Mouse (Mus musculus) testis, postnatal 14 days (tissue): ENCODE measurements around the gene Slc9a9.

ENCODE experiments used
- DNase-seq: peaks from one replicate; pipeline ENCODE4 v3.0.0; 2021; ENCODE audit warnings: low spot score

Gene Slc9a9

DNA sequence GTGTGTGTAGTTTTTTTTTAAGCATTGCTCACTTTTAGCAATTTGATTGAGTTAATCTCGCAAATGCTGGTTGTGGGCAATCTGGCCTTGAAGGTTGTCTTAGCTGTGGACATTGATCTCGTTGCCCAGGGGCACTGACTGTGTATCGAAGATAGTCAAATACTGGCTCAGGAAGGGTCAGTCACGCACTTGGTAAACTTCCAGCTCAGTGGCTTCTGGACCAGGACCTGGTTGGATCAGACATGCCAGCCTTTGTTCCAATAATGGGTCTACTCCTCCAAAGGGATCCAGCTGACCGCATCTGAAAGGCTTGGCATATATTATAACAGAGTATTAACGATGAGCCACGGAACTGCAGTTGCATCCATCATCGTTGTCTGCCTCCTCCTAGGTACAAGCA is 489.2 kb downstream of the Slc9a9 start:
- DNase-seq: no peak

GRCm38 (mm10) chr9:95160575-95161300 is 491.0 kb downstream of the Slc9a9 start:
- no peak for DNase-seq

- DNase-seq: no peak
Measured at GRCm38 (mm10) chr9:95161699-95162098, 492.0 kb downstream of the Slc9a9 start.

DNA sequence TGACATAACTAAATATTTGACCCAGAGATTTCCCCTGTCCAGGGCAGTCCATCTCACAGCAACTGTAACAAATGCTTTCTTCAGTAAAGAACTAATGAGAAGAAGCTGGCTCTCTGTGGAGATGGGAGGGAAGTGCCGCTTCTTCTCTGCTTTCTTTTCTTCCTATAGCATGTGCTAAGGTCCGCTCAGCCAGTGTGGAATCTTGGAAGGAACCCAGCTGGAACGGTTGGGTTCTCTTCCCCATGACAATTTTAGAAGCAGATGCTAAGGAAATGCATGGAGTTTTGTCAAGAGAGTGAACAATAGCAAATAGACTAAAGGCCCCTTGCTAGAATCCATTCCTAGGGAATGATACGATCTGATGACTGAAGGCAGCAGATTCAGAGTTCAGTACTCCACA is 496.5 kb downstream of the Slc9a9 start:
- DNase-seq: no peak

GRCm38 (mm10) chr9:95167806-95168205 is 498.1 kb downstream of the Slc9a9 start:
- DNase-seq: no peak

DNA sequence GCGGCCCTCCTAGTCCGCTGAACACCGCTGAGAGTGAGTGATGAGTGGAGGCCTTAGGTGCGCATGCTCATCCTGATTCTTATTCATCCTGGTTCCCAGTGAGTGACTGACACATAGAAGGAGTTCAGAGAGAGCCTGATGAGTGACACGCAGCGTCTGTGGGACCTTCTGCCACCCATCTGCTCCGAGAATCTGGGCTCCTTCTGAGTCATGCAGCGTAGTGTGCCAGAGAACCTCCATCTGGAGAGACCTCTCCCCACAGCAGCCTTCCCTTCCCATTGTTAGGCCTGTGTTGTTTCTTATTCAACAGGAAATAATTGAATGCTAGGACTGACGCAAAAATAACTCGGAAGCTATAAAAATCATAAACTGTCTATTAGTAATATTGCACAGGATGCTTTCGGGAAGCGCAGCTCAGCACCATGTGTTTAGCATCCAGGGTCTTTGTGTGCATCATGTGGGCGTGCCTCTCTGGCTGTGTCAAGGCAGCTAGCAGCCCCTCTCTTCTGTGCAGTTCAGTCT is 498.8 kb downstream of the Slc9a9 start:
- DNase-seq: no peak

- DNase-seq: no peak
Measured at GRCm38 (mm10) chr9:95178170-95178569, 508.5 kb downstream of the Slc9a9 start.

- DNase-seq: no peak
Measured at GRCm38 (mm10) chr9:95180005-95180404, 510.3 kb downstream of the Slc9a9 start.

- DNase-seq: no peak
Measured at GRCm38 (mm10) chr9:95180569-95180968, 510.9 kb downstream of the Slc9a9 start.

DNA sequence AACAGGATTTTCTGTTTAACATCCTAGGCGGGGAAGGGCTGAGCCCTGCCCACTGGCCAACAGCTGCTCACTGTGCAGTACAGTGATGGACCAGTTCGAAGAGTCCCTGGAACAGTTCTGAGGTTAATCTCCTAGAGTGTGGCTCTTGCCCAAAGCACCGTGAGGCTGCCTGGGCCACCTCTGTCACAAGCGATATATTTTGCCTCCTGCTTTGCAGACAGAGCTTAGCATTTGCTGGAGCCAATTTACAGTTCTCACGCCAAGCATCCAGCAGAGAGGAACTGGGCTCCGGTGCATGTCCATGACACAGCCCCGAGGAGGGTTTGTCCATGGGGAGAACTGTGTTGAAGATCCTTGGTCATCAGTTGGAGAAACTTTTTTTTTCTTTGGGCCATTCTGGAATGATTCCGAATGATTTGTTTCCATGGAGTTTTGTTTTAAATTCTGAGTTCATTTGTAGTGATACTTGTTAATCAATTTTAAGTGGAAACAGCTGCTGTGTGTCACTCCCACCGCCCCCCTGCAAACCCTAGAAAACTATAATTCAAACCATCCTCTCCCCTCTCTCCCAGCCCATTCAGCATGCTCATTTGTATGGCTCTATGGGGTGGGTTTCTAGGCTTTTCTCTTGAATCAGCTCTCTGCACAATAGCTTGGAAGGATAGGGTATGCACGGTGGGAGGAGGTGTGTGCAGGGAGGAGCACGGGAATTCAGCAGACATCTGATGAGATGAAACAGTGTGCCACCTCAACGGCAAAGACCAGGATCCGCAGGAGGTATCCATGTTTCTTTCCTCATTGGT is 511.7 kb downstream of the Slc9a9 start:
- DNase-seq: no peak

DNA sequence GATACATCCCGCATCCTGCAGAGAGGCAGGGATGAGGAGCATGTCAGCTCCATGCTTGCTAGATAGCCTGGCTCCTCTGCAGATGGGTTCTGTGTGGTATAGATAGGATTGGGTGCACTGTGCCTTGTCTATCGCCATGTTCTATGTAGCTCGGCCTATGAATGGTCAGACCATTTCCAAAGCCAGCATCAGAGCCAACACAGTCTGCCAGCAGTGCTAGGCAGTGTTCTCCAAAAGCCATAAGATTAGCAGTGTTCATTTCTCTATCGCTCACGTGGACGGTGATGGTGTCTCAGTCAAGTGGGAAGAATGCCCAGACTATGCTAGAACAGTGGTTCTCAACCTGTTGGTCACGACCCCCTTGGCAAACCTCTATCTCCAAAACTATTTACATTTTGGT is 512.6 kb downstream of the Slc9a9 start:
- DNase-seq: no peak

- no peak for DNase-seq
Measured at GRCm38 (mm10) chr9:95184453-95184852, 514.7 kb downstream of the Slc9a9 start.

DNA sequence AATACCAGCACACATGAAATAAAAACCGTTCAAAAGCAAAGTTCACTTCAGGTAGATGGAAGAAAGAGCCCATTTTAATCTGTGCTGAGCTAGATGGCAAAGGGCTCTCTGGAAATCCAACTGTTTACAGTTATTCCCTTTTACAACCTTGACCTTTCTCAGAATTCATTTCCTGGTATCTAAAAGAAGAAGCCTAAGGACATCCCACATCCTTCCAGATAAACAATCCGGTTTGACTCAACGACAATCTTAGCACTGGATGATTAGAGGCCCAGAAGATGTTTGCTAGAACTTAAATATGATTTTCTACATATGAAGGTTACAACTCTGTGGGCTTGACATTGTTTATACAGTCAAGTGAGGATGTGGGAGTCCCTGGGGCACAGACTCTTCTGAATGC is 516.1 kb downstream of the Slc9a9 start:
- no peak for DNase-seq

DNA sequence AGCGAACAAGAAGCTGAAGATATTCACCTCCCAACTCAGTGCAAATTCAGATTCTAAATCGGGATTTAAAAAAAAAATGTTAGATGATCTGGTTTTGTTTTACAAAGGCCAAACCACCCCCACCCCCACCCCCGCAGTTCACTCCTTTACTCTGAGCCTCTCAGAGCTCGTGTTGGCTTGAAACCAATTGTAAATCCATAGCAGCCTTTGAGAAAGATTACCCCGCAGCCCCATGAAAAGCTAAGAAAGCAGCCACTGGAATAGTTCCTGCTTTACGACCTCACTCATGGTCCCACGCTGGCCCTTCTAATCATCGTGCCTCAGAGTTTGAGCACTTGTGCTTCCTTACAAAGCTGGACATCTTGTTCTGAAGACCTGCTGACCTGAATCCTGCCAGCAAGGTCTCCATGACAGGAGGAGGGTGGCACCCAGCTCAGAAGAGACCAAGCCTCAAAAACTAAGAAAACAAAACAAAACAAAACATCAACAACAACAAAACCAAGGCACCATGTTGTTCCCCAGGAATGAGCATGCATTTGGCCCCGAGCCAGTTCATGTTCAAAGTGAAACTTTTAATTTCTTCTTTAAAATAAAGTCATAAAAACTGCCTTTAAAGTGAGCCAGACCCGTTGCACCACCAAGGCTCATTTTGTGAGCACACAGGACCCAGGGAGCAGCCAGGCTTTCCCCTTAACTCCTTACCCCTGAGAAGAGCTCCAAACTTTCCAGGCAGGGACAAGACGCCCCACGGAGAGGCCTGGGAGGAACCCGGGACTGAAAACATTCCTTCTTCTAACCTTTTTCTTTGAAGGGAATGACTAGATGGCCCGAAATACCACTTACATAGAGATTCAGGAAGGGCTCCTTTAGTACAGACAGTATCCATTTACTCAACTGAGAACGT is 516.9 kb downstream of the Slc9a9 start:
- DNase-seq: no peak

DNA sequence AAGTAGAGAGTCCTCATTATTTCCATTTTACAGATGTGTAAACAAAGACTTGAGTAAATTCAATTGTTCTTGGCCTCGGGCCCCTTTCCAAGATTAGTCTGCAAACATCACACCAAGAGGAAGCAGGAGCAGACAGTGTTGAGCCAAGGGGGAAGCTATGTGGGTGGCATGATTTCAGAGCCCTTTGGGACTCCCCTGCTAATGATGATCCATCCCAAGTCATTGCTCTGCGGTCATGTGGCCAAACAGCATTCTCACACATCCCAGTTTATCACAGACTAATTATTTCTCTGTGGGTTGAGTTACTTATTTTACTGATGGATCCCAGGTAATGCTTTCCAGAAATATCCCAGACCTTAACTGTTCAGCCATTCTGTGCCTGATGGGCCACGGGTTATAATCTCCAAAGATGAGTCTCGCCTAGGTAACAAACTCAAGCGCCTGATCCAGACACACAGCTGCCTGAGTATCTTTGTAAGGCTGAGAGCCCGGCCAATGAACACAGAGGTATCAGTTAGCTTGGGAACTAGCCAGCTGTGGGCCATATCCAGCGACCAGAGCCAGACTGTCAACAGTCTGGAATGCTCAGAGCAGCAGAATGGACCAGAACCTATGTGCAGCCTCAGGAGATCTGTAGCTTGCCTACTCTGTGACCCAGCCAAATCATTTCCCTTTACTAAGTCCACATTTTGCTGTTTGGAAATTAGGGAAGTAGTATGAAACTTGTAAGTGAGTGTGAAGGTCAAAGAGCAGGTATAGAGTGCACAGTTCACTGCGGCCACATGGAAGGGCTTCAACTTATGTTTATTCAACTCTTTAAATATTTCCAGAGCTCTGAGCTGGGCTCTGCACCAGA is 518.9 kb downstream of the Slc9a9 start:
- no peak for DNase-seq

DNA sequence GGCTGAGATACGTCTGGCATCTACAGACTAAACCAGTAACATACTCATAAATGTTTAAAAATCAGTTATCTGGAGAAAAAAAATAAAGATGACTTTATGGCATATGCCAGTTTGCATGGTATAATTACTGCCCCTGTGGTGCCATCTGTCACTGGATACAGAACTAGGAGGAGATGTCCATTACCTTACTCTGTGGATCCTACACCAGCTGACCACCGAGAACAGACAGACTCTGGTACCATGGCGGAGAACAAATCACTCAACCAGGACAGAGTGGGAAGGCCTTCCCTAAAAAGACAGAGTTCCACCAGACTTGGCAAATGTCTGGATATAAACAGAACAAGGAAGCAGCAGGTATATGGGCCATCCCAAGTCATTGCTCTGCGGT is 519.5 kb downstream of the Slc9a9 start:
- DNase-seq: no peak

- no peak for DNase-seq
Measured at GRCm38 (mm10) chr9:95191442-95191841, 521.7 kb downstream of the Slc9a9 start.

DNA sequence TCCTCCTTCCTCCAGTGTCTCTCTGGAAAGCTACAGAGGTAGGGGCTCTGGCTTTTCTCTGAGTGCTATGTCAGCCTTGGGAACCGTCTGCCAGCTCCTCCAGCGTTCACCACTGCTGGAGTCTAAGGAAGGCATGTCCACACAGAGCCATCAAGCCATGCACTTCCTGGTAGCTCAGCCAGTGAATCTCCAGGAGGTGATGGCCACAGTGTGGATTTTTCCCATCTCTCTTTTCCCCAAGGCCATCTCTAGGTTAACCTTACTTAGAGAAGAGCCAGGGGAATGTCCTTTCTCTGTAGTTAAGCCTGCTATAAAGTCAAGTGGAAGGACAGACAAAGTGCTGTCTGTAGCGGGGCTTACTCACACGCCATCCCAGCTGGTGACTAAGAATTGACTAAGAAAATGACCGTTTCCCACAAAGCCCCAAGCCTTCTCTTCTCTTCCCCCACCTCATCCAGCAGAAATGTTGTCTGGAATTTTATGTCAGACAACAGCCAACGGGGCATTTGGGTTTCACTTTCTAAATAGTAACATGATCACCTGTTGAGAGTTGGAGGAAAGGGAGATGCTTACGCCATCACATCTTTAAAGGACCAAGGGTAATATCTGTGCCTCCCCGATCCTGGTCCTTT is 523.3 kb downstream of the Slc9a9 start:
- DNase-seq: no peak

GRCm38 (mm10) chr9:95193672-95194071 is 524.0 kb downstream of the Slc9a9 start:
- DNase-seq: no peak

DNA sequence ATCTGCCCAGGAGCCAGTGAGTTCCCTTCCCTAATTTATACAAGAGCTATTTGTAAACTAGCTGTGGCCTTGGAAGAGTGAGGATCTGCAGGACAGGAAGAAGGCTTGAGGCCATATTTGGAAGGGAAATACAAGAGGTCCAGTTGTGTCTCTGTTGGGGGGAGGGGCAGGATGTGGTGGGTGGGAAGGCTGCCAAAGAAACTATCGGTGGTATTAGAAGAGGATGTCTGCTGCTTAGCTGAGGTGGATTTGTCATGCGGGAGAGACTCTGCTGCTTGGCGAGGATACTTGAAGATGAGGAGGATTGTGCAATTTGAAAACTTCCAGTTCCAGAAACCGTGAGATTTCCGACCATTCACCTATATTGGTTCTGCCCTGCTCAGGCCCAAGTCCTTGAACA is 524.4 kb downstream of the Slc9a9 start:
- no peak for DNase-seq

DNA sequence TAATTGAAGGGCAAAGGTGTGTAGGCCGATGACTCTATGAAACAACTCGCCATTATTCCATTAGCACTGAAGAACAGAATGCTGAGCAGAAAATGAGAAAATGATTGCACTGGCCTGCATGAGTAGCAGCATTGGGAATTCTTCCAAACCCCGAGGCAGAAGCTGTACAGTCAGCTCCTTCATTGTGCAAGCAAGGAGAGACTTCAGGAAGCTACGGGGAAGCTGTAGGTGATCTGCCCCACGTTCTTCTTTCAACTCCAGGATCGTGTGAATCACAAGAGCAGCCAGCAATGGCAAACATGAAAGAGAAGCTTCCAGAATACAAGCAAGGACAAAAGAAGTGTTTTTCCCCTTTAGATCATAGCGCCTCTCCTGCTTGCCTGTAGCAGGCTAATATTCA is 538.0 kb downstream of the Slc9a9 start:
- DNase-seq: no peak
